Mouse (Mus musculus) spleen, adult 2 months (tissue): ENCODE data around the gene Ccdc173.
"Not testable (repeated sequence)": the region's sequence is repeated elsewhere in the genome, so short reads cannot be mapped to it uniquely, and the experiment has no call there.

Source experiments
- CTCF ChIP-seq: fragments of 200-500 bp; IDR thresholded peaks from 2 replicates; pipeline ENCODE4 v1.5.1; 2011; ENCODE audit warnings: mild to moderate bottlenecking, inconsistent platforms; ENCODE audit not compliant: insufficient read depth, insufficient read length, insufficient replicate concordance; ENCODE audit errors: extremely low read depth
- POLR2A ChIP-seq: fragments of 200-500 bp; IDR thresholded peaks from 2 replicates; pipeline ENCODE4 v1.6.1; 2011; ENCODE audit warnings: low read depth, low read length, inconsistent platforms

GRCm38 (mm10) chr2:69804663-69805062 lies 15.3 kb upstream of the Ccdc173 start:
- not testable (repeated sequence) for TF ChIP-seq CTCF, POLR2A
